Mouse (Mus musculus) spleen, adult 2 months (tissue): ENCODE measurements around the gene Rps3. TPM values are rescaled to one million over a fixed set of nuclear protein-coding genes. Genes with fewer than 3 reads are reported as not detected.

Experiments
- DNase-seq, 2 experiments: peaks; one replicate each; pipeline versions ENCODE4 v3.0.0 to v3.0.0-alpha.2; 2012 to 2021; ENCODE audit warnings: low spot score in 2 of 2, low read depth in 1 of 2
- H3K27ac ChIP-seq: fragments of 200-500 bp; 2 replicates; pipeline ENCODE4 v1.5.1; 2012; ENCODE audit warnings: low read length, inconsistent platforms; ENCODE audit not compliant: insufficient read depth
- H3K27me3 ChIP-seq: fragments of 200-500 bp; 2 replicates; pipeline ENCODE4 v1.6.1; 2012; ENCODE audit warnings: mild to moderate bottlenecking, moderate library complexity, low read length, inconsistent platforms; ENCODE audit not compliant: control insufficient read depth, insufficient read depth
- H3K36me3 ChIP-seq: fragments of 200-500 bp; 2 replicates; pipeline ENCODE4 v1.6.1; 2012; ENCODE audit warnings: mild to moderate bottlenecking, low read length, inconsistent platforms; ENCODE audit not compliant: control insufficient read depth, insufficient read depth
- H3K4me1 ChIP-seq: fragments of 200-500 bp; 2 replicates; pipeline ENCODE4 v1.6.1; 2011; ENCODE audit warnings: inconsistent platforms; ENCODE audit not compliant: control insufficient read depth, insufficient read depth, insufficient read length
- H3K4me3 ChIP-seq: fragments of 200-500 bp; 2 replicates; pipeline ENCODE4 v1.5.1; 2011; ENCODE audit warnings: mild to moderate bottlenecking, inconsistent platforms; ENCODE audit not compliant: insufficient read depth, insufficient read length; ENCODE audit errors: extremely low read depth
- CTCF ChIP-seq: fragments of 200-500 bp; IDR thresholded peaks from 2 replicates; pipeline ENCODE4 v1.5.1; 2011; ENCODE audit warnings: mild to moderate bottlenecking, inconsistent platforms; ENCODE audit not compliant: insufficient read depth, insufficient read length, insufficient replicate concordance; ENCODE audit errors: extremely low read depth
- POLR2A ChIP-seq: fragments of 200-500 bp; IDR thresholded peaks from 2 replicates; pipeline ENCODE4 v1.6.1; 2011; ENCODE audit warnings: low read depth, low read length, inconsistent platforms
- WGBS: fragments of 180-500 bp; shearing (Covaris S2); methylation state at CpG from one replicate; pipeline ENCODE4 v1.1.7; 2018; 5-methylcytosine and 5-hydroxymethylcytosine counted together
- polyA plus RNA-seq: library from polyadenylated mRNA; depleted of rRNA; stranded (reverse); fragments of >200 nt; gene quantifications from 2 replicates; pipeline ENCODE4 v1.2.3, GENCODE M21; 2012

Gene Rps3
- polyA plus RNA-seq, 1 experiment: 363 TPM

GRCm38 (mm10) chr7:99476558-99477114 is 6.9 kb downstream of the Rps3 start:
- no peaks in the 10 kb centered on the region for H3K27me3 ChIP-seq
- WGBS: 85% methylated on average over 3 of the region's 3 CpGs
- no peak for DNase-seq
- H3K27ac ChIP-seq: no peak overlapping the region
- peaks cover 41% of the 10 kb centered on the region for H3K36me3 ChIP-seq
- H3K4me3 ChIP-seq: no peak overlapping the region
- no peaks in the 10 kb centered on the region for H3K4me1 ChIP-seq
- no peak for TF ChIP-seq POLR2A
- no peak for TF ChIP-seq CTCF

- H3K4me1 ChIP-seq: no peaks in the 10 kb centered on the region
- WGBS: 83% methylated on average over 2 of the region's 2 CpGs
- H3K27me3 ChIP-seq: no peaks in the 10 kb centered on the region
- no peak overlapping the region for H3K27ac ChIP-seq
- H3K4me3 ChIP-seq: no peak overlapping the region
- DNase-seq: no peak
- H3K36me3 ChIP-seq: peaks cover 31% of the 10 kb centered on the region
- no peak for TF ChIP-seq POLR2A
- TF ChIP-seq CTCF: no peak
These were observed 8.0 kb downstream of the Rps3 start for GRCm38 (mm10) chr7:99475562-99475911.

- 81% methylated on average over 12 of the region's 12 CpGs for WGBS
- H3K36me3 ChIP-seq: peaks cover 26% of the 10 kb centered on the region
- no peak overlapping the region for H3K4me3 ChIP-seq
- no peaks in the 10 kb centered on the region for H3K27me3 ChIP-seq
- H3K27ac ChIP-seq: no peak overlapping the region
- no peak for DNase-seq
- no peaks in the 10 kb centered on the region; the same call in 1 of the 2 replicates for H3K4me1 ChIP-seq
- TF ChIP-seq CTCF: no peak
- TF ChIP-seq POLR2A: no peak
These were observed 8.5 kb downstream of the Rps3 start for GRCm38 (mm10) chr7:99474836-99475561.

GRCm38 (mm10) chr7:99473638-99474407 is 9.7 kb downstream of the Rps3 start:
- no peak for DNase-seq
- Histone ChIP-seq H3K27ac (no peak overlapping the region), H3K4me3 (no peak overlapping the region), H3K4me1 (peaks cover 4% of the 10 kb centered on the region), H3K36me3 (peaks cover 18% of the 10 kb centered on the region), H3K27me3 (no peaks in the 10 kb centered on the region)
- 88% methylated on average over 14 of the region's 14 CpGs for WGBS
- TF ChIP-seq CTCF (no peak), POLR2A (no peak)

- Histone ChIP-seq H3K27ac (no peak overlapping the region), H3K4me1 (peaks cover 14% of the 10 kb centered on the region), H3K4me3 (no peak overlapping the region), H3K36me3 (peaks cover 8% of the 10 kb centered on the region), H3K27me3 (no peaks in the 10 kb centered on the region; the same call in 1 of the 2 replicates)
- no peak for DNase-seq
- 91% methylated on average over 18 of the region's 18 CpGs for WGBS
- TF ChIP-seq POLR2A (no peak), CTCF (no peak)
These were observed 12.0 kb downstream of the Rps3 start for GRCm38 (mm10) chr7:99471578-99471977.

GRCm38 (mm10) chr7:99469680-99470405 is 13.7 kb downstream of the Rps3 start:
- Histone ChIP-seq H3K36me3 (peaks cover 6% of the 10 kb centered on the region), H3K27ac (no peak overlapping the region), H3K27me3 (no peaks in the 10 kb centered on the region; the same call in 1 of the 2 replicates), H3K4me1 (peaks cover 14% of the 10 kb centered on the region), H3K4me3 (no peak overlapping the region)
- DNase-seq: no peak
- 56% methylated on average over 17 of the region's 17 CpGs for WGBS
- TF ChIP-seq POLR2A (no peak), CTCF (no peak)
